Mouse (Mus musculus) heart, postnatal 0 days (tissue): ENCODE data around the gene Grin2c. TPM values are rescaled to one million over a fixed set of nuclear protein-coding genes. Genes with fewer than 3 reads are reported as not detected.

Experiments used
- ATAC-seq: fragments of 200-750 bp; cut with Nextera tagmentation; 2 replicates; pipeline ENCODE4 v1.8.0; 2017; ENCODE audit warnings: low read depth, moderate number of reproducible peaks, moderate library complexity; ENCODE audit not compliant: insufficient read depth
- DNase-seq: peaks from one replicate; pipeline ENCODE4 v3.0.0-alpha.2; 2016; ENCODE audit warnings: low spot score
- H3K27ac ChIP-seq: fragments of 300-500 bp; sonication (generic); 2 replicates; pipeline ENCODE4 v1.5.1; 2014; ENCODE audit warnings: low read depth, mild to moderate bottlenecking
- H3K27me3 ChIP-seq: fragments of 300-500 bp; sonication (generic); 2 replicates; pipeline ENCODE4 v1.6.1; 2014; ENCODE audit warnings: low read length, mixed read lengths; ENCODE audit not compliant: control insufficient read depth, insufficient read depth
- H3K36me3 ChIP-seq: fragments of 300-500 bp; sonication (generic); replicated peaks from 2 replicates; pipeline ENCODE4 v1.6.1; 2014; ENCODE audit warnings: low read length, mixed read lengths; ENCODE audit not compliant: control insufficient read depth, insufficient read depth
- H3K4me1 ChIP-seq: fragments of 300-500 bp; sonication (generic); 2 replicates; pipeline ENCODE4 v1.6.1; 2014; ENCODE audit warnings: antibody characterized with exemption; ENCODE audit not compliant: control insufficient read depth, insufficient read depth
- H3K4me2 ChIP-seq: fragments of 300-500 bp; sonication (generic); 2 replicates; pipeline ENCODE4 v1.6.1; 2014; ENCODE audit warnings: low read depth, mild to moderate bottlenecking, low read length, moderate library complexity
- H3K4me3 ChIP-seq: fragments of 300-500 bp; sonication (generic); 2 replicates; pipeline ENCODE4 v1.5.1; 2014; ENCODE audit warnings: low read depth, low read length
- H3K9ac ChIP-seq: fragments of 300-500 bp; sonication (generic); replicated peaks from 2 replicates; pipeline ENCODE4 v1.6.1; 2014; ENCODE audit warnings: low read depth, low read length, mixed read lengths
- H3K9me3 ChIP-seq: fragments of 300-500 bp; sonication (generic); replicated peaks from 2 replicates; pipeline ENCODE4 v1.6.1; 2016; ENCODE audit warnings: low read length; ENCODE audit not compliant: control insufficient read depth
- CTCF ChIP-seq: IDR thresholded peaks from 2 replicates; pipeline ENCODE4 v1.5.1; 2016; ENCODE audit warnings: antibody characterized with exemption, control low read depth, low read depth
- EP300 ChIP-seq: IDR thresholded peaks from 2 replicates; pipeline ENCODE4 v1.6.1; 2016; ENCODE audit warnings: antibody characterized with exemption, low read depth
- WGBS: fragments of 180-500 bp; shearing (Covaris S2); extraction: QIAGEN DNeasy Blood & Tissue Kit; methylation state at CpG from one replicate; pipeline ENCODE4 v1.1.7; 2014; 5-methylcytosine and 5-hydroxymethylcytosine counted together
- polyA plus RNA-seq: library from polyadenylated mRNA; unstranded; fragments of >200 nt; fragmentation: Nextera tagmentation; extraction: Ambion mirVana; gene quantifications from 2 replicates; pipeline ENCODE4 v1.2.1, GENCODE M21; 2015
- total RNA-seq: library from RNA; depleted of rRNA; stranded (reverse); fragments of >200 nt; gene quantifications from 2 replicates; pipeline ENCODE4 v1.2.3, GENCODE M21; 2014; ENCODE audit warnings: low replicate concordance

Grin2c gene
- total and polyA plus RNA-seq, 2 experiments from 2014 or later: 1.6 TPM; not detected in 1

DNA sequence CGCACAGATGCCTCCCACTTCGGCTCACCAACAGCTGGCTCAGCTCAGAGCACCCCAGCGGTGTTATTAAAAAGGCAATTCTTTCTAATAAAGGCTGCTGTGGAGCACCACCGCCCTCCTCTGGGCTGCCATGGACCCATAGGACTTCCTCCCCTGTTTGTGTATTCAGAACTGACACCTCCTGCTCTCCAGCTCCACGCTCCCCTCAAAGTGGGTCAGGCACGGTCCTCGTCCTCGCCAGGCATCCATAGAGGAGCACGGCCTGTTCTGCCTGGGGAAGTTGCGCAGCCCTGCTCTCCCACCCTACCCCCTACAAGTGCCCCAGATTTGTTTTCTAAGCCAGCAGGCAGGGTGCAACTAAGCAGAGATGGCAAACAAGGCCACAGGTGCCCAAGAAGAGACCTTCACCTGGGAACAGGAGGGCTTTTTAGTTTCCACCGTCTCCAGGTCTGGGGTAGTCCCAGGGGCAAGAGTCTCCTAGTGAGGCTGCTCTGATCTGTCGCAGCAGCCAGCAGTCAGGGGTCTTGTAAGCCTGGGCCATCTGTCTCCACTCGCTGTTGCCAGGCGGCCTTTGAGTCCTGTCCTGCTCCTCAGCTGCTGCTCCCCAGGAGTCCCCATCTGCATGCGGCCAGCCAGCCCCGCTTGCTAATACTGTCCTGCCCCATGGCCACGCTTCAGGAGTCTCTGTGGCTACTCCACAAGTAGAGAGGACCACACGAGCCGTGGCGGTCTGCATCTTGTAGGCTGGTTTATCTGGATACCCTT is 33.3 kb downstream of the Grin2c start:
- peak; percentile 41 for TF ChIP-seq CTCF
- no peak for TF ChIP-seq EP300
- no peak overlapping the region for H3K4me2 ChIP-seq
- H3K27me3 ChIP-seq: no peaks in the 10 kb centered on the region
- H3K4me1 ChIP-seq: peaks cover 12% of the 10 kb centered on the region; the same call in 1 of the 2 replicates
- ATAC-seq: no peak
- no peak for DNase-seq
- no peaks in the 10 kb centered on the region for H3K9me3 ChIP-seq
- no peak overlapping the region for H3K9ac ChIP-seq
- no peak overlapping the region for H3K4me3 ChIP-seq
- no peaks in the 10 kb centered on the region for H3K36me3 ChIP-seq
- no peak overlapping the region for H3K27ac ChIP-seq
- 86% methylated on average over 20 of the region's 20 CpGs for WGBS

DNA sequence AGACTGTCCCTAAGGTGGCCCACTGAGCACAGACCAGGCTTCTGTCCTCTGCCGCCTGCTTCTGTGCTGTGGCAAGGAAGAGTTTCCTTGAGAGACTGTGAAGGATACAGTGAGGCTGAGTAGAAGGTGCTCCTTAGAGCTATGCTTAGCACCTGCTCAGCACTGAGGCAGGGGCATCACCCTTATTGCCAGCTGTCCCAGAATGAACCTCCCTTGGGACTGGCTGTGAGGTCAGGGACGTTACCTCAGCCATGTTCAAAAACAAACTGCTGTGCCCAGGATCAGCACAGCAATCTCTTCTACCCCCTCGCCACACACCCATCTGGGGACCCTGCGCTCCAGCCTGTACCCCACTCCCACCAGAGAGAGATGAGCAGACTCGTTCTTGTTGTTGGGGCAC is 34.2 kb downstream of the Grin2c start:
- Histone ChIP-seq H3K9ac (no peak overlapping the region), H3K4me1 (peaks cover 12% of the 10 kb centered on the region; the same call in 1 of the 2 replicates), H3K36me3 (no peaks in the 10 kb centered on the region), H3K9me3 (no peaks in the 10 kb centered on the region), H3K4me2 (no peak overlapping the region), H3K4me3 (no peak overlapping the region), H3K27me3 (no peaks in the 10 kb centered on the region), H3K27ac (no peak overlapping the region)
- ATAC-seq (no peak), DNase-seq (no peak)
- TF ChIP-seq EP300 (no peak), CTCF (no peak)
- WGBS: 86% methylated on average over 5 of the region's 5 CpGs

DNA sequence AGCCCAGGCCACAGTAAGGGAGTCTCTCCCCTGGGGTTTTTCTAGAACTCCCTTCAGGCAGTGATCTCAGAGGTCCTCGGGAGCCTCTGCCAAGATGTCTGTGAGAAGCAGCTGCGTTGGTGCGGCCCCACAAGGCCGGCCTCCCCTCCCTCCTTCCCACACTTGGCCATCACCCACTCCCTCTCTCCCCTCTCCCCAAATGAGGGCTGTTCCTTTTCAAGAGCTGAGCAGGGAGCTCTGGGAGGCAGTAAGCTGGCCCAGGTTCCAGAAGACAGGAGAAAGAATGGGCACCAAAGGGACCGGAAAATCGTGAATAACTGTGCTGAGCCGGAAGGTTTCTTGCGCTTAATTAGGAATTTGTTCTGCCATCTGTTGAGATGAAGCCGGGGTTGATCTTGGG is 35.1 kb downstream of the Grin2c start:
- no peak overlapping the region for H3K4me3 ChIP-seq
- DNase-seq: no peak
- peak overlapping the region; percentile 52; the same call in 1 of the 2 replicates for H3K27ac ChIP-seq
- H3K9me3 ChIP-seq: no peaks in the 10 kb centered on the region
- WGBS: 79% methylated on average over 9 of the region's 9 CpGs
- ATAC-seq: no peak
- H3K36me3 ChIP-seq: no peaks in the 10 kb centered on the region
- H3K27me3 ChIP-seq: no peaks in the 10 kb centered on the region
- H3K4me1 ChIP-seq: peaks cover 14% of the 10 kb centered on the region
- no peak overlapping the region for H3K4me2 ChIP-seq
- no peak overlapping the region for H3K9ac ChIP-seq
- TF ChIP-seq EP300 (no peak), CTCF (no peak)

DNA sequence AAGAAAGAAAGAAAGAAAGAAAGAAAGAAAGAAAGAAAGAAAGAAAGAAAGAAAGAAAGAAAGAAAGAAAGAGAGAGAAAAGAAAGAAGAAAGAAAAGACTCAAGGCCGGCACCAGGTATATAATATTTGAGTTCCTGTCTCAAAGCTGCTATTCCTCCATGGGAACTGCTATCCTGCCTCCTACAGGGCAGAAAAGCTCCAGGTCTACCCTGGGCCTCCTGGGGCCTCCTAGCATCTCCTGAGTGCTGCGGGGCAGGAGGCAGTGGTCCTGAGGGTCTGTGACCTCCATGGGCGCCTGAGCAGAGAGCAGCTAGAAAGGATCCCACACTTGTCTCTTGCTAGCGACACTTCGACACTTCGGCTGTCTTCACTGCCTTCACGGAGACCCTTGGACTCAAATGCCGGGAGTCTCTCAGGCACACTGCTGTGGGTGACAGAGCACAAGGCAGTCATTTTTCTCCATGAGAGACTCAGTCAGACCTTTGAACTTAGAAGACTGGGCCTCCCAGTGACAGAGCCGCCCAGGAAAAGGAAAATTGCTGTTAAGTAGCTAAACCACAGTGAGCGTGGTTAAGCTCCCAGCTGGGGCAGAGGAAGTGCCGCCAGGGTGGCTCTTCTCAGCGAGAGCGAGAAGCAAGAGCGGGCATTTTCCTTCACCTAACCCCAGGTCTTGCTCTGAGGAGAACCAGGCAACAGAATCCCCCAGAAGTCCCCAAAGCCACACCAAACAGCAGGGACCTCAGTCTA is 35.7 kb downstream of the Grin2c start:
- ATAC-seq (no peak), DNase-seq (no peak)
- Histone ChIP-seq H3K27ac (peak overlapping the region; percentile 52; the same call in 1 of the 2 replicates), H3K9ac (no peak overlapping the region), H3K4me1 (peaks cover 17% of the 10 kb centered on the region), H3K36me3 (no peaks in the 10 kb centered on the region), H3K4me2 (no peak overlapping the region), H3K9me3 (no peaks in the 10 kb centered on the region), H3K4me3 (no peak overlapping the region), H3K27me3 (no peaks in the 10 kb centered on the region)
- no peak for TF ChIP-seq EP300
- TF ChIP-seq CTCF: no peak
- WGBS: 78% methylated on average over 14 of the region's 14 CpGs

DNA sequence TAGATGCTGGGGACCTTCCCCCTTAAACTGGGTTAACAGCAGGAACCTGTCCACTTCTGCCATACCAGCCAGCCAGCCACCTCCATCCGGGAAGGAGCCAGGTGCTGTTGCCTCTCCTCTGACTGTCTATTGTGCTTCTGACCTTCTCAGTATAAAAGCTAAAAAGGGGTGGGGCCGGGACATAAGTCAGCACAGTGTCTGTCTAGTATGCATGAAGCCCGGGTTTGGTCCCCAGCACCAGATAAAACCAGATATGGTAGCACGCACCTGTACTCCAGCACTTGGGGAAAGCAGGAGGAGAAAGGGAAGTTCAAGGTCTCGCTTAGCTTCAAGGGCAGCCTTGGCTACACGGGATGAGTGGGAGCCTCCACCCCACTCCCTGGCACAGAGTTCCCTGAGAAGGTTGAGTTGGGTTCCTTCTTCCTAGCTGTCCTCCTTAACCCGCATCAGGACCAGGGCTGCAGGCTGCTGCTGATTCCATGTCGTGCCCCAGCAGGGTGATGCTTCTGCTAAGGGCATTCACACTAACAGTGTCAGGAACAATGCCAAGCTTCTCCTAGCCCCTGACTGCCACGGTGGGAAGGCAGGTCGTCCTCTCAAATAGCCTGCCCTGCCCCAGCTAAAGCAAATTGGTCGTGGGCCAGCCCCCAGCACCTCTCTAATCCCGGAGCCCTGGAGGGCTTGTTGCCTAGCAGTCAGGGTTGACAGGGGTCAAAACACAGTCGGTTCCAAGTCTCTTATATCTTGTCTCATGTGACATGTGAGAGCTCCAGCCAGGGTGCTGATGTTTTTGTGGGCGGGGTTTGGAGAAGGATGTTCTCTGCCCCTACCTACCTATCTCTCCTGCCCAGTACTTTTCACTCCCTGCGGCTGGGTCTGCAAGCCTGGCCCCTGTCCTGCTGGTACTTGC is 37.8 kb downstream of the Grin2c start:
- 43% methylated on average over 15 of the region's 15 CpGs for WGBS
- peak; percentile 77 for ATAC-seq

More for the DNA sequence above, 37.8 kb downstream of the Grin2c start:
- no peak overlapping the region for H3K4me3 ChIP-seq
- H3K36me3 ChIP-seq: no peaks in the 10 kb centered on the region
- TF ChIP-seq CTCF (no peak), EP300 (no peak)
- H3K9ac ChIP-seq: no peak overlapping the region
- 0 out of 2 replicates have a peak overlapping the region, but pooled peaks have one; percentile 7 for H3K27ac ChIP-seq
- H3K27me3 ChIP-seq: no peaks in the 10 kb centered on the region
- H3K4me1 ChIP-seq: peaks cover 28% of the 10 kb centered on the region
- no peaks in the 10 kb centered on the region for H3K9me3 ChIP-seq
- DNase-seq: peak; percentile 46
- H3K4me2 ChIP-seq: no peak overlapping the region
